In genomic region chr19:29653768-29654265, GRCm38 (mm10) we compare ENCODE assay signal across 19 mouse cellular contexts. TPM values are rescaled to one million over a fixed set of nuclear protein-coding genes. Genes with fewer than 3 reads are reported as not detected.
"Had no signal": no experiment of that assay in that cellular context is flagged by ENCODE, and none has a peak within 500 bp of the region (broad histone marks: within the 10 kb centered on the region; RNA-seq: fewer than 3 reads in every experiment).

No protein-coding gene starts in this region.

- H3K4me2 ChIP-seq: liver, embryonic 12.5 days; lung, embryonic 14.5 days; neural tube, embryonic 12.5 days had no signal

- H3K9ac ChIP-seq: liver, embryonic 12.5 days; lung, embryonic 14.5 days; neural tube, embryonic 12.5 days had no signal

- H3K27me3 ChIP-seq: neural tube, embryonic 12.5 days had no signal

- H3K4me3 ChIP-seq: limb, embryonic 10.5 days; liver, embryonic 12.5 days; midbrain, embryonic 10.5 days; neural tube, embryonic 12.5 days had no signal

- H3K36me3 ChIP-seq: limb, embryonic 10.5 days; liver, embryonic 12.5 days; midbrain, embryonic 10.5 days; neural tube, embryonic 12.5 days had no signal

- ATAC-seq: intestine, embryonic 16.5 days; liver, embryonic 12.5 days had no signal

- H3K27ac ChIP-seq: kidney, postnatal 0 days; limb, embryonic 10.5 days; liver, embryonic 12.5 days; midbrain, embryonic 10.5 days; neural tube, embryonic 12.5 days had no signal

- H3K9me3 ChIP-seq: limb, embryonic 10.5 days; liver, embryonic 12.5 days; midbrain, embryonic 10.5 days; neural tube, embryonic 12.5 days had no signal

- DNase-seq: kidney, adult 2 months; kidney, postnatal 36 days; lung, embryonic 14.5 days; lung, postnatal 10 days; lung, postnatal 4 days; midbrain, embryonic 14.5 days; retina, postnatal 1 day; right cerebral cortex, postnatal 4 days; spleen, adult 18-20 months had no signal

RNA-seq across cellular contexts. Expression of gene Mlana, which starts 43.8 kb away (rescaled TPM):
- total RNA-seq: megakaryocyte, adult 5-6 weeks; neutrophil, adult 5-6 weeks had no signal
- polyA plus RNA-seq: intestine, embryonic 16.5 days; kidney, adult 2 months; kidney, postnatal 0 days; limb, embryonic 10.5 days; liver, embryonic 12.5 days; liver, embryonic 16.5 days; lung, embryonic 14.5 days; midbrain, embryonic 14.5 days; neural tube, embryonic 12.5 days; stomach, embryonic 14.5 days had no signal
